Mouse (Mus musculus): ENCODE results near the gene Add2. TPM values are rescaled to one million over a fixed set of nuclear protein-coding genes. Genes with fewer than 3 reads are reported as not detected.

Gene Add2
- polyA plus RNA-seq, 1 experiment from 2014 or later: 8.0 TPM

DNA sequence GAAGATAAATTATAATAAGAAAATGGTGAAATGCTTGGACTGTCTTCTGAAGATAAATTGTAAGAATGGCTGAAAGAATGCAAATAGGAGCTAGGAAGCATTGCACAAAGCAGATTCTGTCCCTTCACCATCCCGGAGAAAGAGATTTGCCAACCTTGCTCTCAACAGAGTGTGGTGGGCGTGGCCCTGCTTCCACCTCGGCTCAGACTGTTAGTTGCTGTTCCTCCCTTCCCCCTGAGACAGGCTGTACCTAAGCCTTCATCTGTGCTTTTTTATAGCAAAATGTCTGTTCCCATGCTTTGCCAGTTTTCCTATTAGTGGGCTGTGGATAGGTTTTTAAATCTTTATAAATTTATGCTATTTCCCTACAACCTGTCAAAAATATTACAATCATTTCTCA, 59.3 kb downstream of the Add2 start:
- Histone ChIP-seq H3K4me2 (ENCODE audit: low read depth, low read length) (no peak overlapping the region), H3K9ac (ENCODE audit: low read depth, low read length) (no peak overlapping the region), H3K4me1 (ENCODE audit: control insufficient read depth, insufficient read depth, low read length) (no peaks in the 10 kb centered on the region), H3K27ac (ENCODE audit: low read length) (no peak overlapping the region), H3K9me3 (ENCODE audit: control insufficient read depth, low read length) (no peaks in the 10 kb centered on the region), H3K36me3 (ENCODE audit: control insufficient read depth, insufficient read depth, low read length) (no peaks in the 10 kb centered on the region), H3K4me3 (ENCODE audit: low read length) (no peak overlapping the region), H3K27me3 (replicated peaks; ENCODE audit: control insufficient read depth, insufficient read depth, low read length) (no peaks in the 10 kb centered on the region)
- WGBS: 23% methylated on average over 3 of the region's 3 CpGs
- no peak for ATAC-seq

- no peaks in the 10 kb centered on the region for H3K27me3 ChIP-seq (replicated peaks; ENCODE audit: control insufficient read depth, insufficient read depth, low read length)
- no peak overlapping the region for H3K27ac ChIP-seq (ENCODE audit: low read length)
- H3K9me3 ChIP-seq (ENCODE audit: control insufficient read depth, low read length): no peaks in the 10 kb centered on the region
- no peaks in the 10 kb centered on the region for H3K4me1 ChIP-seq (ENCODE audit: control insufficient read depth, insufficient read depth, low read length)
- H3K9ac ChIP-seq (ENCODE audit: low read depth, low read length): no peak overlapping the region
- WGBS: 69% methylated on average over 9 of the region's 10 CpGs
- no peak overlapping the region for H3K4me3 ChIP-seq (ENCODE audit: low read length)
- ATAC-seq: no peak
- no peak overlapping the region for H3K4me2 ChIP-seq (ENCODE audit: low read depth, low read length)
- no peaks in the 10 kb centered on the region for H3K36me3 ChIP-seq (ENCODE audit: control insufficient read depth, insufficient read depth, low read length)
Measured at GRCm38 (mm10) chr6:86094202-86094838, 65.8 kb downstream of the Add2 start.

DNA sequence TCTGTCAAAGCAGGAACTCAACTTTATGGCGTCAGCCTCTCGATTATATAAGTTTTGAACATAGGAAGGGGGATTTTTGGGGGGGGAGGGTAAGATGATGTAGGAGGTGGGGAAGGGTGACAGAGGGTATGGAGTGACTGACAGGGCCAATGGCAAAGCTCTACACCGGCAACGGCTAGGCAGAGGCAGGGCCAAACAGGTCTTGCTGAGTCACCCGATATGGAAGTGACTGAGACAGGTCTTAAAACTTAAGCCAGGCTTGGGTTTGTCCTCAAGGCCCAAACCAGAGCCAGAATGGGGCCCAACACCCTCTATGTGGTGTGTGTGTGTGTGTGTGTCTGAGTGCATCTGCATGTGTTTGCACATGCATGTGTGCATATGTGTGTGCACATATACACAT, 67.0 kb downstream of the Add2 start:
- Histone ChIP-seq H3K36me3 (ENCODE audit: control insufficient read depth, insufficient read depth, low read length) (no peaks in the 10 kb centered on the region), H3K27ac (ENCODE audit: low read length) (no peak overlapping the region), H3K9me3 (ENCODE audit: control insufficient read depth, low read length) (no peaks in the 10 kb centered on the region), H3K4me2 (ENCODE audit: low read depth, low read length) (no peak overlapping the region), H3K27me3 (replicated peaks; ENCODE audit: control insufficient read depth, insufficient read depth, low read length) (no peaks in the 10 kb centered on the region), H3K9ac (ENCODE audit: low read depth, low read length) (no peak overlapping the region), H3K4me3 (ENCODE audit: low read length) (no peak overlapping the region), H3K4me1 (ENCODE audit: control insufficient read depth, insufficient read depth, low read length) (no peaks in the 10 kb centered on the region)
- no peak for ATAC-seq
- WGBS: 82% methylated on average over 5 of the region's 5 CpGs

DNA sequence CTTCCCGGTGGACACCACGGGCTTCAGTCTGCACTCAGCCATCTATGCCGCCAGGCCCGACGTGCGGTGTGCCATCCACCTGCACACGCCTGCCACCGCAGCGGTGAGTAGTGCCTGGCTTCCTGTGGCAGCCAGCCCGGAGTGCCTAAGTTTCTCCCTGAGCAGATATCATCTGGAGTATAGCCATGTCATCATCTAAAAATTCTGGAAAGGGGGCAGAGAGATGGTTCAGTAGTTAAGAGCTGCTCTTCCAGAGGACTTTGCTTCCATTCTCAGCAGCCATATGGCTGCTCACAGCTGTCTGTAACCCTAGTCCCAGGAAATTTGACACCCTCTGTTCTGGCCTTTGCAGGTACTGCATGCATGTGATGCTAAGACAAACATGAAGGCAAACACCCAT, 68.3 kb downstream of the Add2 start:
- 85% methylated on average over 10 of the region's 10 CpGs for WGBS
- ATAC-seq: no peak
- H3K27me3 ChIP-seq (replicated peaks; ENCODE audit: control insufficient read depth, insufficient read depth, low read length): no peaks in the 10 kb centered on the region
- H3K9ac ChIP-seq (ENCODE audit: low read depth, low read length): no peak overlapping the region
- no peaks in the 10 kb centered on the region for H3K36me3 ChIP-seq (ENCODE audit: control insufficient read depth, insufficient read depth, low read length)
- no peak overlapping the region for H3K4me2 ChIP-seq (ENCODE audit: low read depth, low read length)
- H3K27ac ChIP-seq (ENCODE audit: low read length): no peak overlapping the region
- H3K4me1 ChIP-seq (ENCODE audit: control insufficient read depth, insufficient read depth, low read length): no peaks in the 10 kb centered on the region
- no peaks in the 10 kb centered on the region for H3K9me3 ChIP-seq (ENCODE audit: control insufficient read depth, low read length)
- H3K4me3 ChIP-seq (ENCODE audit: low read length): no peak overlapping the region

GRCm38 (mm10) chr6:86097155-86097554, 68.7 kb downstream of the Add2 start:
- Histone ChIP-seq H3K9me3 (ENCODE audit: control insufficient read depth, low read length) (no peaks in the 10 kb centered on the region), H3K4me3 (ENCODE audit: low read length) (no peak overlapping the region), H3K27me3 (replicated peaks; ENCODE audit: control insufficient read depth, insufficient read depth, low read length) (no peaks in the 10 kb centered on the region), H3K27ac (ENCODE audit: low read length) (no peak overlapping the region), H3K9ac (ENCODE audit: low read depth, low read length) (no peak overlapping the region), H3K4me1 (ENCODE audit: control insufficient read depth, insufficient read depth, low read length) (no peaks in the 10 kb centered on the region), H3K4me2 (ENCODE audit: low read depth, low read length) (no peak overlapping the region), H3K36me3 (ENCODE audit: control insufficient read depth, insufficient read depth, low read length) (no peaks in the 10 kb centered on the region)
- 56% methylated on average over 4 of the region's 4 CpGs for WGBS
- ATAC-seq: no peak

DNA sequence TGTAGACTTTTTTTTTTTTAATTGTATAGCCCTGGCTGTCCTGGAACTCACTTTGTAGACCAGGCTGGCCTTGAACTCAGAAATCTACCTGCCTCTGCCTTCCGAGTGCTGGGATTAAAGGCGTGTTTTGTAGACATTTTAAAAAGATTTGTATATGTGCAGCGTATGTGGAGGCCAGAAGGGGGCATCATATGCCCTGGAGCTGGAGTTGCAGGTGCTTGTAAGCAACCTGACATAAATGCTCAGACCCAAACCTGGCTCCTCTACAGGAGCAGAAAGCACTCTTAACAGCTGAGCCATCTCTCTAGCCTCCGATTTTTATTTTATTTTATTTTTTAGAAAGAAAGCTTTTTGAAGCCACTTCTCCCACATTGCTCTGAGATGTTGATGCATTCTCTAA, 70.5 kb downstream of the Add2 start:
- Histone ChIP-seq H3K9me3 (ENCODE audit: control insufficient read depth, low read length) (no peaks in the 10 kb centered on the region), H3K4me1 (ENCODE audit: control insufficient read depth, insufficient read depth, low read length) (no peaks in the 10 kb centered on the region), H3K4me2 (ENCODE audit: low read depth, low read length) (no peak overlapping the region), H3K36me3 (ENCODE audit: control insufficient read depth, insufficient read depth, low read length) (no peaks in the 10 kb centered on the region), H3K4me3 (ENCODE audit: low read length) (no peak overlapping the region), H3K9ac (ENCODE audit: low read depth, low read length) (no peak overlapping the region), H3K27ac (ENCODE audit: low read length) (no peak overlapping the region), H3K27me3 (replicated peaks; ENCODE audit: control insufficient read depth, insufficient read depth, low read length) (no peaks in the 10 kb centered on the region)
- no peak for ATAC-seq
- WGBS: 79% methylated on average over 4 of the region's 4 CpGs

GRCm38 (mm10) chr6:86101451-86101850, 73.0 kb downstream of the Add2 start:
- H3K9me3 ChIP-seq (ENCODE audit: control insufficient read depth, low read length): no peaks in the 10 kb centered on the region
- no peaks in the 10 kb centered on the region for H3K4me1 ChIP-seq (ENCODE audit: control insufficient read depth, insufficient read depth, low read length)
- WGBS: 76% methylated on average over 5 of the region's 5 CpGs
- no peak overlapping the region for H3K27ac ChIP-seq (ENCODE audit: low read length)
- H3K4me3 ChIP-seq (ENCODE audit: low read length): no peak overlapping the region
- no peak for ATAC-seq
- H3K27me3 ChIP-seq (replicated peaks; ENCODE audit: control insufficient read depth, insufficient read depth, low read length): no peaks in the 10 kb centered on the region
- no peak overlapping the region for H3K4me2 ChIP-seq (ENCODE audit: low read depth, low read length)
- no peak overlapping the region for H3K9ac ChIP-seq (ENCODE audit: low read depth, low read length)
- H3K36me3 ChIP-seq (ENCODE audit: control insufficient read depth, insufficient read depth, low read length): no peaks in the 10 kb centered on the region

GRCm38 (mm10) chr6:86102874-86103273, 74.4 kb downstream of the Add2 start:
- H3K4me3 ChIP-seq (ENCODE audit: low read length): no peak overlapping the region
- no peaks in the 10 kb centered on the region for H3K36me3 ChIP-seq (ENCODE audit: control insufficient read depth, insufficient read depth, low read length)
- H3K4me1 ChIP-seq (ENCODE audit: control insufficient read depth, insufficient read depth, low read length): no peaks in the 10 kb centered on the region
- no peaks in the 10 kb centered on the region for H3K9me3 ChIP-seq (ENCODE audit: control insufficient read depth, low read length)
- H3K27ac ChIP-seq (ENCODE audit: low read length): no peak overlapping the region
- ATAC-seq: no peak
- no peaks in the 10 kb centered on the region for H3K27me3 ChIP-seq (replicated peaks; ENCODE audit: control insufficient read depth, insufficient read depth, low read length)
- WGBS: 85% methylated on average over 5 of the region's 5 CpGs
- H3K4me2 ChIP-seq (ENCODE audit: low read depth, low read length): no peak overlapping the region
- H3K9ac ChIP-seq (ENCODE audit: low read depth, low read length): no peak overlapping the region

DNA sequence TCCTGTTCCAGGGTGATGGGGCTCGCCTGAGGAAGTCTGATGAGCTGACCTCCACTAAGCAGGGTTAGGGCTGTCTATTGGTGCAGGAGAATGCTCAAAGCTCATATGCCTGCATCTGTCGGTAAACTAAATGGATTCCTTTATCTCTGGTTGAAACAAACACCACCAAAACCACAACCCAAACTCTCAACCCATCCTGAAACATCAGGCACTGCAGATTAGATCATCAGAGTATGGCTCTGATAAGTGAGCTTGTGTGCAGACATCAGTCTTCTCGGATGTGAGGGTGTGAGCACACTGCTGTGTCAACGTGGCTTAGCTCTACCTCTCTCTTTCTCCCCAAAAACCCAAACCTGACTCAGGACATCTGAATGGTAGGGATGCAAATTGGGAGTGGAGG, 75.1 kb downstream of the Add2 start:
- H3K4me3 ChIP-seq (ENCODE audit: low read length): no peak overlapping the region
- no peaks in the 10 kb centered on the region for H3K36me3 ChIP-seq (ENCODE audit: control insufficient read depth, insufficient read depth, low read length)
- no peak for ATAC-seq

DNA sequence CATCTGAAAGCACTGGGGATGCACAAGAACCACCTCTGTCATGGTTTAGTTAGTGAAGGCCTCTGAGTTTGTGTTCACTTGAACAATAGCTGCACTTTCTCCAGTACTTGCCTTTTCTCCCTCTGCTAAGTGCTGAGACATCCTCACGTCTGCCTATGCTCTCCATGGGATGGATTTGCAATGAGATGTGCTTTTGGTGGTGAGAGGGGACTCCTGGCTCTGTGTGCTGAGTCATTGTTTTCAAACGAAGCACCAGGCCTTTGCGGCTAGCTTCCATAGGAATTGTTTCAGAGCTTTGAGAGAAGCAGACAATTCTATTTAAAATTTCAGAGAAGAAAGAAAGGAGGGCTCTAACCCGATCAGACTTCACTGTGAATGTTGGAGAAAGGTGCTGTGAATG, 76.2 kb downstream of the Add2 start:
- Histone ChIP-seq H3K27me3 (replicated peaks; ENCODE audit: control insufficient read depth, insufficient read depth, low read length) (no peaks in the 10 kb centered on the region), H3K36me3 (ENCODE audit: control insufficient read depth, insufficient read depth, low read length) (no peaks in the 10 kb centered on the region), H3K4me2 (ENCODE audit: low read depth, low read length) (no peak overlapping the region), H3K4me1 (ENCODE audit: control insufficient read depth, insufficient read depth, low read length) (no peaks in the 10 kb centered on the region), H3K4me3 (ENCODE audit: low read length) (no peak overlapping the region), H3K9me3 (ENCODE audit: control insufficient read depth, low read length) (no peaks in the 10 kb centered on the region), H3K27ac (ENCODE audit: low read length) (no peak overlapping the region), H3K9ac (ENCODE audit: low read depth, low read length) (no peak overlapping the region)
- WGBS: 58% methylated on average over 4 of the region's 4 CpGs
- ATAC-seq: no peak

More for the DNA sequence above, 75.1 kb downstream of the Add2 start:
- H3K4me1 ChIP-seq (ENCODE audit: control insufficient read depth, insufficient read depth, low read length): no peaks in the 10 kb centered on the region
- no peak overlapping the region for H3K27ac ChIP-seq (ENCODE audit: low read length)
- H3K4me2 ChIP-seq (ENCODE audit: low read depth, low read length): no peak overlapping the region
- H3K27me3 ChIP-seq (replicated peaks; ENCODE audit: control insufficient read depth, insufficient read depth, low read length): no peaks in the 10 kb centered on the region
- no peak overlapping the region for H3K9ac ChIP-seq (ENCODE audit: low read depth, low read length)
- no peaks in the 10 kb centered on the region for H3K9me3 ChIP-seq (ENCODE audit: control insufficient read depth, low read length)
- WGBS: 67% methylated on average over 4 of the region's 4 CpGs

All from intestine, embryonic 16.5 days (tissue).